Mouse (Mus musculus) heart, adult 2 months (tissue): Measurements from ENCODE around the gene Fshb.
A peak's percentile ranks its signal among the peaks of the same experiment; 100 is the strongest.

Experiments used
- CTCF ChIP-seq: fragments of 200-600 bp; IDR thresholded peaks from 2 replicates; pipeline ENCODE4 v1.8.1; 2022; ENCODE audit warnings: antibody characterized with exemption, mild to moderate bottlenecking, moderate library complexity
- POLR2A ChIP-seq: fragments of 200-500 bp; IDR thresholded peaks from 2 replicates; pipeline ENCODE4 v1.6.1; 2011; ENCODE audit warnings: mild to moderate bottlenecking, low read depth, low read length, control low read depth; ENCODE audit not compliant: insufficient read depth

DNA sequence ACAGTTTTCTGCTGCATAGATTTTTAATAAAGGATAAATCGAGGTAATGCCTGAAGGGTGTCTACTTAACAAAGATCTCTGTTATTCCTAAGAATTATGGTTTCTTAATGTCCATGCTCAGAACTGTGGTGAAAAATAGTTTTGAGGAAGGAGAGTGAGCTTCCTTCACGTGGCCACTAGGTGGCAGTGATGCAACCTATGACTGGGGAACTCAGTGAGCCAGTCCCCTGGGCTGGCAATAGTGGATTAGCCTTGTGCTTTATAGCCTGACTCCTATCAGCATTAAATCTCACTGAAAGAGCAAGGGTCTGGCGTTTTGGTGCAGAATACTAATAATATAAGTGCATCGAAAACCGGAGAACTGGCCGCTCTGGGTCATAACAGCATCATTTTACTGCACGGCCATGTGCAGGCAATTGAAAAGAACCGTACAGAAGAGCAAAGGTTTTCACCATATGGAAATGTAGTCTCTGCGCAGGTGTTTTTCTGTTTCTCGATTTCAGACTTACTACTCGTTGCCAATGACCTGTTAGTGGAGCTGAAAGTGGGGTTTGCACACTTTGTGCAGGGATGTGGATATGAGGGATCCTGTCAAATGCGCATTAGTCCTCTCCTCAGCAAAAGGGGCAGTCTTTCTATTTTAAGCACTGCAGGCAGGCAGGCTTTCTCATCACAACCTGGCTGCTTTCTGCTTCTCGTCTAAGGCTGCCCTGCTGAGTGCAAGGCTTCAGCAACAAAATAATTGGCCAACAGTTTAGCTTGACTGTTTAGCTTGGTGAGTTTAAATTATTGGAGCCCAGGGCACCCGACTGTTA, 23.8 kb upstream of the Fshb start:
- TF ChIP-seq POLR2A = no peak
- TF ChIP-seq CTCF = peak; percentile 73
